Mouse (Mus musculus) embryonic facial prominence, embryonic 12.5 days (tissue): ENCODE data around the gene Klk1b5. TPM values are rescaled to one million over a fixed set of nuclear protein-coding genes. Genes with fewer than 3 reads are reported as not detected.
"Not testable (repeated sequence)": the region's sequence is repeated elsewhere in the genome, so short reads cannot be mapped to it uniquely, and the experiment has no call there.

Experiments
- ATAC-seq: fragments of 200-750 bp; cut with Nextera tagmentation; 2 replicates; pipeline ENCODE4 v1.8.0; 2017; ENCODE audit not compliant: insufficient number of reproducible peaks, insufficient read depth, low FRiP score, low TSS enrichment
- H3K27ac ChIP-seq: fragments of 300-500 bp; sonication (generic); 2 replicates; pipeline ENCODE4 v1.5.1; 2016; ENCODE audit warnings: mild to moderate bottlenecking
- H3K27me3 ChIP-seq: fragments of 300-500 bp; sonication (generic); 2 replicates; pipeline ENCODE4 v1.6.1; 2016; ENCODE audit warnings: mild to moderate bottlenecking, moderate library complexity
- H3K36me3 ChIP-seq: fragments of 300-500 bp; sonication (generic); 2 replicates; pipeline ENCODE4 v1.6.1; 2016; ENCODE audit warnings: mild to moderate bottlenecking
- H3K4me1 ChIP-seq: fragments of 300-500 bp; sonication (generic); 2 replicates; pipeline ENCODE4 v1.6.1; 2016
- H3K4me2 ChIP-seq: fragments of 300-500 bp; sonication (generic); replicated peaks from 2 replicates; pipeline ENCODE4 v1.6.1; 2016; ENCODE audit warnings: mild to moderate bottlenecking, moderate library complexity
- H3K4me3 ChIP-seq: fragments of 300-500 bp; sonication (generic); 2 replicates; pipeline ENCODE4 v1.5.1; 2016; ENCODE audit warnings: mild to moderate bottlenecking
- H3K9ac ChIP-seq: fragments of 300-500 bp; sonication (generic); 2 replicates; pipeline ENCODE4 v1.6.1; 2016; ENCODE audit warnings: mild to moderate bottlenecking, moderate library complexity
- H3K9me3 ChIP-seq: fragments of 300-500 bp; sonication (generic); 2 replicates; pipeline ENCODE4 v1.6.1; 2016; ENCODE audit warnings: mild to moderate bottlenecking, moderate library complexity
- WGBS: fragments of 180-500 bp; shearing (Covaris S2); methylation state at CpG from one replicate; pipeline ENCODE4 v1.1.7; 2016; 5-methylcytosine and 5-hydroxymethylcytosine counted together
- polyA plus RNA-seq: library from polyadenylated mRNA; unstranded; fragments of >200 nt; fragmentation: Nextera tagmentation; extraction: Ambion mirVana; gene quantifications from 2 replicates; pipeline ENCODE4 v1.2.1, GENCODE M21; 2016

Klk1b5 gene
- not detected in 2 replicates for polyA plus RNA-seq

DNA sequence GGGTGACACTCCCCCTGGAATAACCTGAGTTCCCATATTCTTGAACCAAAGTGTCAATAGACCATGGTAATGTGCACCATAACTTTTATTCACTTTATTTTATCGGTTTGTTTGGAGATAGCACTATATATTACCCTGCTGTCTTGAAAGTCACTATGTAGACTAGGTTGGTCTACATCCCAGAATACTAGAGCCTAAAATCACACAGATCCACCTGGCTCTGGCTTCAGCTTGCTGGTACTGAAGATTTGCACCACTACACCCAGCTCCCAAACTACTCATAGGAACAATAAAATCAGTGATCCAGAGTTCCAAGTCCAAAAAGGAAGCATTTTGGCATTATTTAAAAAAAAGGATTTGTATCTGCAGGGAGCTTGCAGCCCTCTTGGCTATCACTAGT, at the start of gene Klk1b5:
Gene Klk1b5, plus strand, starts transcription at position 301 of the 400 bp plus-strand sequence.
- Histone ChIP-seq H3K9me3 (no peaks in the 10 kb centered on the region), H3K9ac (no peak within 1 kb of the TSS), H3K4me3 (no peak within 1 kb of the TSS), H3K4me1 (no peaks in the 10 kb centered on the region), H3K27ac (no peak within 1 kb of the TSS), H3K4me2 (no peak within 1 kb of the TSS), H3K36me3 (no peaks in the 10 kb centered on the region), H3K27me3 (no peaks in the 10 kb centered on the region)
- WGBS, result 78% methylated on average over 1 of the region's 1 CpGs
- ATAC-seq, result no peak

DNA sequence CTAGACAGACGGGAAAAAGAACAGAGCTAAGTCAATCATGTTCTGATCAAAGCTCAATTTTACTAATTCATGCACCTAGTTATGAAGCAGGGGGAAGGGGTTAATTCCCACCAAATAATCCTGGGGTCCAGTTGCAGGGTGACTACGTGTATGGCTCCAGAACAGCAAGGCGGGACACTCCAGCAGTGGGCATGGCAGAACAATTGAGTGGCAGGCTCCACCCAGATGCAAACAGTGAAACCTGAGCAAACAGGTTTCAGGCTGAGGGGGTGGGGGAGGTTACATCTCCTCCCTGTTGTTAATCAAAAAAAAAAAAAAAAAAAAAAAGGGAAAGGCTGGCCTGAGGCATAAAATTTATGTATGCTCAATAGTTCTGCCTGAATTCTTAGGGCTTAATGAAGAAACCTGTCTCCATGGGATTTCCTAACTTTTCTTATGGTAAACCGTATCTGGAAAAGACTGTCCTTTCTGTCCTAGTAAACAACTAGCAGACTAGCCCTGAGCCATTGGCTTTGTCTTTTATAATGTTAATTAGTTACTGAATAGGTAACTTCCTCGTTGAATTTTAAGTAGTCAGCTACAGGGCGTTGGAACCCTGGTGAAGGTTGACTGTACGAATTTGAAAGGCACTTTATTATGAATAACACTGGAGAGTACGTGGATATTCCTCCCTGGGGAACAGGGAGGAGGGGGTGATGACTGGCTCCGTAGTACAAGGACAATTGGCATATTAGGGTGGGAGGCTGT, 36.3 kb upstream of the Klk1b5 start:
- Histone ChIP-seq H3K4me2 (no peak overlapping the region), H3K27me3 (no peaks in the 10 kb centered on the region), H3K9me3 (no peaks in the 10 kb centered on the region), H3K4me3 (no peak overlapping the region), H3K9ac (no peak overlapping the region), H3K36me3 (no peaks in the 10 kb centered on the region), H3K27ac (no peak overlapping the region), H3K4me1 (no peaks in the 10 kb centered on the region)
- WGBS, result 70% methylated on average over 9 of the region's 9 CpGs
- ATAC-seq, result no peak

- H3K36me3 ChIP-seq, H3K9me3 ChIP-seq, H3K9ac ChIP-seq, ATAC-seq, H3K27me3 ChIP-seq, H3K27ac ChIP-seq, H3K4me2 ChIP-seq, H3K4me1 ChIP-seq, H3K4me3 ChIP-seq: not testable (repeated sequence)
- WGBS, result 66% methylated on average over 8 of the region's 8 CpGs
These were observed 29.2 kb upstream of the Klk1b5 start for GRCm38 (mm10) chr7:44186516-44186915.

DNA sequence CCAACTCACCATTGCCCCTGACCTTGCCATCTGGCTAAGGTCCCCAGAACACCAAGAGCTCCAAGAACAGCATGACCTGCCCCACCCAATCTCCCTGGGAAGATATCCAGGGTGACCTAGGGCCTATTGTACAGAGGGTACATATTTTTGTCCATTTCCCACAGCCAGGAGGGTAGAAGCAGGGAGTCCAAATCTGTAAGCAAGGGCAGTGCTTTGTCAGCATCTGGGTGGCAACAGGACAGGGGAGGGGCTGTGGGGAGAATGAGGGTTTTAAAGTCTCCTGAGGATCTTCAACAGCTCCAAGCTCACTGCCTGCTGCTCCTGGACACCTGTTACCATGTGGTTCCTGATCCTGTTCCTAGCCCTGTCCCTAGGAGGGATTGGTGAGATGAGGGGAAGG, 27.8 kb upstream of the Klk1b5 start, which contains the start of gene Klk1b24:
Gene Klk1b24, plus strand, starts transcription at position 301 of the 400 bp plus-strand sequence.
- H3K27ac ChIP-seq, H3K27me3 ChIP-seq, H3K4me1 ChIP-seq, ATAC-seq, H3K9ac ChIP-seq, H3K36me3 ChIP-seq, H3K4me2 ChIP-seq, H3K9me3 ChIP-seq, H3K4me3 ChIP-seq: not testable (repeated sequence)

DNA sequence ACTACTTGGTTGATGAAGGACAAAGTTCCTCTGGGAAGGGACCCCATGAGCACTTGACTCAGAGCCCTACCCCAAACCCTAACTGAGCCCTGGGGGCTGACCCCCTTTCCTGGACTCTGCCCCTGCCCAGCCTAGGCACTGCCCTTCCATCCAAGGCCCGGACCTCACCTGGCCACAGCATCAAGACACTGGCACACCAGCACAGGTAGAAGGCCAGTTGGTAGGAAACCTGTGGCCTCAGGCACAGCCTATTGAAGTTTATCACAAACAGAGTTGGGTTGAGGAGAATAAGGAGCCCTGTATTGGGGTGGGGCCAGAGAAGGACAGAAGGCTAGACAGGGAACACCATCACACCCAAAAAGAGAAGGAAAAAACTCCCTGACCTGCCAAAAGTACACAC, 22.3 kb upstream of the Klk1b5 start:
- WGBS, result 93% methylated on average over 1 of the region's 1 CpGs
- not testable (repeated sequence) for ATAC-seq, H3K9ac ChIP-seq, H3K9me3 ChIP-seq, H3K36me3 ChIP-seq, H3K4me1 ChIP-seq, H3K4me3 ChIP-seq, H3K27ac ChIP-seq, H3K4me2 ChIP-seq, H3K27me3 ChIP-seq

- 60% methylated on average over 3 of the region's 3 CpGs for WGBS
- no peaks in the 10 kb centered on the region for H3K27me3 ChIP-seq
- no peak within 1 kb of the TSS for H3K27ac ChIP-seq
- ATAC-seq, result no peak
- no peaks in the 10 kb centered on the region for H3K36me3 ChIP-seq
- no peaks in the 10 kb centered on the region for H3K9me3 ChIP-seq
- H3K9ac ChIP-seq, result no peak within 1 kb of the TSS
- no peaks in the 10 kb centered on the region for H3K4me1 ChIP-seq
- H3K4me3 ChIP-seq, result no peak within 1 kb of the TSS
- no peak within 1 kb of the TSS for H3K4me2 ChIP-seq
These were observed 17.9 kb upstream of the Klk1b5 start, which contains the start of gene Klk1b3 for GRCm38 (mm10) chr7:44197891-44198290. Gene Klk1b3 (plus strand): TSS chr7:44198191.

DNA sequence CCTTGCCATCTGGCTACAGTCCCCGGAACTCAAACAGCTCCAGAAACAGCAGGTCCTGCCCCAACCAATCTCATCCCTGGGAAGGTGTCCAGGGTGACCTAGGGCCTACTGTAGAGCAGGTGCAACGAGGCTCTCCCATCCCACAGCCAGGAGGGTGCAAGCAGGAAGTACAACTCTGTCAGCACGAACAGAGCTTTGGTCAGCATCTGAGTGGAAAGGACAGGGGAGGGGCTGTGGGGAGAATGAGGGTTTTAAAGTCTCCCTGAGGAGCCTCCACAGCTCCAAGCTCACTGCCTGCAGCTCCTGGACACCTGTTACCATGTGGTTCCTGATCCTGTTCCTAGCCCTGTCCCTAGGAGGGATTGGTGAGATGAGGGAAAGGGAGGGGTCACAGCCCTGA, 8.6 kb upstream of the Klk1b5 start, which contains the start of gene Klk1b4:
Gene Klk1b4, plus strand, starts transcription at position 301 of the 400 bp plus-strand sequence.
- not testable (repeated sequence) for ATAC-seq
- 49% methylated on average over 3 of the region's 3 CpGs for WGBS

DNA sequence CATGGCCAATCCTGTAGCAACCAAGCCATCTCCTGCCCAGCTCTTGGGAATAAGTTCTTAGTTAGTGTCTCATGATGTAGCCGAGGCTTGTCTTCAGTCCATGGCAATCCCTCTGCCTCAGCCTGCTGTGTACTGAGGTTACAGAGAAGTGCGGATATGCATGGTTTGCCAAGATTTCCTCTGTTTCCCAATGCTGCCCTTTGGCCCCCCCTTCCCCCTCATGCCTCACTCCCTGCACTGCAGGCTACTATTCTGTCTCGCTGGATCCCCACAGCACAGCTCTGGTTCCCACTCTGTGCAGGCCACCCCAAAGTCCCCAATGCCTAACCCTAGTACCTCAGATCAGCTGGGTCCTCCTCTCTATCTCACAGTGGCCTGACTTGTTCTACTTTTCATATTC, 7.4 kb upstream of the Klk1b5 start:
- Histone ChIP-seq H3K27ac (no peak overlapping the region), H3K4me2 (no peak overlapping the region), H3K27me3 (no peaks in the 10 kb centered on the region), H3K9me3 (no peaks in the 10 kb centered on the region), H3K4me3 (no peak overlapping the region), H3K9ac (no peak overlapping the region), H3K36me3 (no peaks in the 10 kb centered on the region), H3K4me1 (no peaks in the 10 kb centered on the region)
- no peak for ATAC-seq
- WGBS, result 80% methylated on average over 3 of the region's 3 CpGs

More for the DNA sequence above, 8.6 kb upstream of the Klk1b5 start, which contains the start of gene Klk1b4:
- not testable (repeated sequence) for H3K27ac ChIP-seq, H3K4me2 ChIP-seq, H3K4me3 ChIP-seq, H3K9me3 ChIP-seq, H3K36me3 ChIP-seq, H3K27me3 ChIP-seq, H3K9ac ChIP-seq, H3K4me1 ChIP-seq

DNA sequence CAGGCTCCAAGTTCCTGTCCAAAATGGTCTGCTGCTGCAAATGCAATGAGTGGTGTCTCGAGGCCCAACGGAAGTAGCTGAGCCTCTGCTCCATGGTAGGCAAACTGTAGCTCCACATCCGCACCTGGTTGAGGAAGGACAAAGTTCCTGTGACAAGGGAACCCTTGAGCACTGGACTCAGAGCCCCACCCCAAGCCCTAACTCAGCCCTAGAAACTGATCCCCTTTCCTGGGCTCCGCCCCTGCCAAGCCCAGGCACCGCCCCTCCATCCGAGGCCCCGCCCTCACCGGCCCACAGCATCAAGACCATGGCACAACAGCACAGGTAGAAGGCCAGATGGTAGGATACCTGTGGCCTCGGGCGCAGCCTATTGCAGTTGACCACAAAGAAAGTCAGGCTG, 5.9 kb downstream of the Klk1b5 start:
- not testable (repeated sequence) for H3K4me2 ChIP-seq, H3K27me3 ChIP-seq, H3K36me3 ChIP-seq, ATAC-seq, H3K9me3 ChIP-seq, H3K4me3 ChIP-seq, H3K4me1 ChIP-seq, H3K27ac ChIP-seq, H3K9ac ChIP-seq
- WGBS, result 61% methylated on average over 8 of the region's 10 CpGs

DNA sequence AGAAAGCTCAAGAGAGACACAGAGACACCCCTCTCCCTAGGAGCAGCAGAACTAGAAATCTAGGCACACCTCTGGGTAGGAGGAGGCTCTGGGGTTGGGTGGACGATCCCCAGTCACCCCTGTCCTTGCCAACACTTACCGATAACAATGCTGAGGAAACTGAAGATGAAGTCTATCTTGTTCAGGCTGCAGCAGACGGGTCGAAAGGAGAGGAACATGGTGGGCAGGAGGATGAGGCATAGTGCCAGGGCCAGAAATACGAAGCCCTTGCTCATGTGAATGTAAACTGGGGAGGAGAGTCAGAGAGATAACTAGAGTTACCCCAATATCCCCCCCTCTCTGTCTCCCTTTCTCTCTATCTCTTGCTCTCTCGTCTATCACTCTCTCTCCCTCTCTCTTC, 6.6 kb downstream of the Klk1b5 start:
- not testable (repeated sequence) for ATAC-seq, H3K27me3 ChIP-seq, H3K36me3 ChIP-seq, H3K4me3 ChIP-seq, H3K4me1 ChIP-seq, H3K9ac ChIP-seq, H3K27ac ChIP-seq, H3K4me2 ChIP-seq, H3K9me3 ChIP-seq
- 71% methylated on average over 6 of the region's 6 CpGs for WGBS

- 65% methylated on average over 1 of the region's 1 CpGs for whole genome bisulfite sequencing
- Histone ChIP-seq H3K4me3 (no peak within 1 kb of the TSS), H3K27ac (no peak within 1 kb of the TSS), H3K27me3 (no peaks in the 10 kb centered on the region), H3K4me1 (no peaks in the 10 kb centered on the region), H3K4me2 (no peak within 1 kb of the TSS), H3K9ac (no peak within 1 kb of the TSS), H3K9me3 (no peaks in the 10 kb centered on the region), H3K36me3 (no peaks in the 10 kb centered on the region)
- no peak for ATAC-seq
These were observed 9.3 kb downstream of the Klk1b5 start, which contains the start of gene Klk1 for GRCm38 (mm10) chr7:44225076-44225475. Gene Klk1 (plus strand): TSS chr7:44225360.

- Histone ChIP-seq H3K27me3 (no peaks in the 10 kb centered on the region), H3K4me3 (no peak within 1 kb of the TSS), H3K4me2 (no peak within 1 kb of the TSS), H3K27ac (no peak within 1 kb of the TSS), H3K9ac (no peak within 1 kb of the TSS), H3K36me3 (no peaks in the 10 kb centered on the region), H3K9me3 (no peaks in the 10 kb centered on the region), H3K4me1 (no peaks in the 10 kb centered on the region)
- 90% methylated on average over 3 of the region's 3 CpGs for WGBS
- ATAC-seq, result no peak
These were observed 20.2 kb downstream of the Klk1b5 start, which contains the start of gene Gm36864 for GRCm38 (mm10) chr7:44235909-44236308. Gene Gm36864 (plus strand): TSS chr7:44236177.
